Mouse (Mus musculus): ENCODE results near the gene Kctd10.

DNA sequence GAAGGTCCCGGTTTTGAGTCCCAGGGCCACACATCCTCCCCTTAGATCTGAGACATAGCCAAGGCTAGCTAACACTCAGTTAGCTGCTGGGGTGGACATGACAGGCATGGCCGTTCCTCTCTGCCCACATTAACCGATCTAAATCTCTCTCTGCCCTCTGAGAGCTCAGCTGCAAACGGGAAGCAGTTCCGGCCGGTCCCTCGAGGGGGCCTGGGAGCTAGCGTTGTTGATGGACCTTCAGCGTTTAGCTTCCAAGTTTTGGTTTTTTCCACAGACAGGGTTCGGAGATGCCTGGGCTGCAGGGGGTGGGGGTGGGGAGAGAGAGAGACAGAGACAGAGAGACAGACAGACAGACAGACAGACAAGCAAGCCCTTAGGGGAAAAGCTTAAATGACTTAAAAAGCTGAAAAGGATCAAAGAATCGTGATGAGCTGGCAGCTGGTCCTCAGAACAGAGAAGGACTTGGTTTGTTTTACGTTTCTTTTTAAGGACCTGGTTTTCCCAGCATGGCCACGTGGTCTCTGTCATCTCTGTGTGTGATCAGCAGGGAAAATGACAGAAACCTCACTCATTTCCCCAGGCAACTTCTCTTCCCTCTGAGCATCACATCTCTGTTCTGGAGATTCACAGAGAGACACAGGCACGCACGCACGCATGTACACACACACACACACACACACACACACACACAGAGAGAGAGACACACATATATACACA is 56.4 kb downstream of the Kctd10 start:
- no peak for TF ChIP-seq POLR2A (IDR thresholded peaks at IDR 0.05; ENCODE audit: insufficient read length, low read depth)
- TF ChIP-seq POLR2AphosphoS2 (IDR thresholded peaks at IDR 0.05; ENCODE audit: insufficient read length, low read depth): no peak
- TF ChIP-seq MAX (IDR thresholded peaks at IDR 0.05; ENCODE audit: low read depth): no peak
- no peak for TF ChIP-seq MYOG (IDR thresholded peaks at IDR 0.05; ENCODE audit: control insufficient read depth in 1 of 3, insufficient read depth in 1 of 3, insufficient read length in 2 of 3, low read depth in 2 of 3)
- no peak for TF ChIP-seq E2F4 (IDR thresholded peaks at IDR 0.05; ENCODE audit: insufficient read depth)

Measured in myocyte (in vitro differentiated cells).